Mouse (Mus musculus) heart, postnatal 0 days (tissue): ENCODE measurements around the gene Ninj1. TPM values are rescaled to one million over a fixed set of nuclear protein-coding genes. Genes with fewer than 3 reads are reported as not detected.

Experiments used
- ATAC-seq: fragments of 200-750 bp; cut with Nextera tagmentation; 2 replicates; pipeline ENCODE4 v1.8.0; 2017; ENCODE audit warnings: low read depth, moderate number of reproducible peaks, moderate library complexity; ENCODE audit not compliant: insufficient read depth
- DNase-seq: peaks from one replicate; pipeline ENCODE4 v3.0.0-alpha.2; 2016; ENCODE audit warnings: low spot score
- H3K27ac ChIP-seq: fragments of 300-500 bp; sonication (generic); 2 replicates; pipeline ENCODE4 v1.5.1; 2014; ENCODE audit warnings: low read depth, mild to moderate bottlenecking
- H3K27me3 ChIP-seq: fragments of 300-500 bp; sonication (generic); 2 replicates; pipeline ENCODE4 v1.6.1; 2014; ENCODE audit warnings: low read length, mixed read lengths; ENCODE audit not compliant: control insufficient read depth, insufficient read depth
- H3K36me3 ChIP-seq: fragments of 300-500 bp; sonication (generic); replicated peaks from 2 replicates; pipeline ENCODE4 v1.6.1; 2014; ENCODE audit warnings: low read length, mixed read lengths; ENCODE audit not compliant: control insufficient read depth, insufficient read depth
- H3K4me1 ChIP-seq: fragments of 300-500 bp; sonication (generic); 2 replicates; pipeline ENCODE4 v1.6.1; 2014; ENCODE audit warnings: antibody characterized with exemption; ENCODE audit not compliant: control insufficient read depth, insufficient read depth
- H3K4me2 ChIP-seq: fragments of 300-500 bp; sonication (generic); 2 replicates; pipeline ENCODE4 v1.6.1; 2014; ENCODE audit warnings: low read depth, mild to moderate bottlenecking, low read length, moderate library complexity
- H3K4me3 ChIP-seq: fragments of 300-500 bp; sonication (generic); 2 replicates; pipeline ENCODE4 v1.5.1; 2014; ENCODE audit warnings: low read depth, low read length
- H3K9ac ChIP-seq: fragments of 300-500 bp; sonication (generic); replicated peaks from 2 replicates; pipeline ENCODE4 v1.6.1; 2014; ENCODE audit warnings: low read depth, low read length, mixed read lengths
- H3K9me3 ChIP-seq: fragments of 300-500 bp; sonication (generic); replicated peaks from 2 replicates; pipeline ENCODE4 v1.6.1; 2016; ENCODE audit warnings: low read length; ENCODE audit not compliant: control insufficient read depth
- CTCF ChIP-seq: IDR thresholded peaks from 2 replicates; pipeline ENCODE4 v1.5.1; 2016; ENCODE audit warnings: antibody characterized with exemption, control low read depth, low read depth
- EP300 ChIP-seq: IDR thresholded peaks from 2 replicates; pipeline ENCODE4 v1.6.1; 2016; ENCODE audit warnings: antibody characterized with exemption, low read depth
- WGBS: fragments of 180-500 bp; shearing (Covaris S2); extraction: QIAGEN DNeasy Blood & Tissue Kit; methylation state at CpG from one replicate; pipeline ENCODE4 v1.1.7; 2014; 5-methylcytosine and 5-hydroxymethylcytosine counted together
- polyA plus RNA-seq: library from polyadenylated mRNA; unstranded; fragments of >200 nt; fragmentation: Nextera tagmentation; extraction: Ambion mirVana; gene quantifications from 2 replicates; pipeline ENCODE4 v1.2.1, GENCODE M21; 2015
- total RNA-seq: library from RNA; depleted of rRNA; stranded (reverse); fragments of >200 nt; gene quantifications from 2 replicates; pipeline ENCODE4 v1.2.3, GENCODE M21; 2014; ENCODE audit warnings: low replicate concordance

Gene Ninj1
- total and polyA plus RNA-seq, 2 experiments from 2014 or later = 75.3 to 97.2 TPM

GRCm38 (mm10) chr13:49162722-49163121 is 24.6 kb upstream of the Ninj1 start:
- no peak for TF ChIP-seq CTCF
- TF ChIP-seq EP300 = no peak
- ATAC-seq = no peak
- no peak overlapping the region for H3K4me3 ChIP-seq
- peak; percentile 4 for DNase-seq
- no peaks in the 10 kb centered on the region for H3K36me3 ChIP-seq
- H3K9me3 ChIP-seq = no peaks in the 10 kb centered on the region
- no peaks in the 10 kb centered on the region for H3K27me3 ChIP-seq
- no peak overlapping the region for H3K4me2 ChIP-seq
- WGBS = 45% methylated on average over 4 of the region's 4 CpGs
- no peak overlapping the region for H3K27ac ChIP-seq
- no peak overlapping the region for H3K9ac ChIP-seq
- H3K4me1 ChIP-seq = no peaks in the 10 kb centered on the region

- ATAC-seq = no peak
Observed at GRCm38 (mm10) chr13:49163645-49164044, 23.6 kb upstream of the Ninj1 start.

GRCm38 (mm10) chr13:49167081-49167480 is 20.2 kb upstream of the Ninj1 start:
- Histone ChIP-seq H3K9ac (no peak overlapping the region), H3K9me3 (no peaks in the 10 kb centered on the region), H3K4me1 (no peaks in the 10 kb centered on the region), H3K27me3 (no peaks in the 10 kb centered on the region), H3K4me3 (no peak overlapping the region), H3K4me2 (no peak overlapping the region), H3K27ac (no peak overlapping the region), H3K36me3 (no peaks in the 10 kb centered on the region)
- WGBS = 66% methylated on average over 9 of the region's 9 CpGs
- no peak for ATAC-seq
- TF ChIP-seq CTCF = no peak
- no peak for TF ChIP-seq EP300
- peak; percentile 1 for DNase-seq

More at GRCm38 (mm10) chr13:49163645-49164044, 23.6 kb upstream of the Ninj1 start:
- no peak for TF ChIP-seq CTCF
- no peak for TF ChIP-seq EP300
- no peaks in the 10 kb centered on the region for H3K4me1 ChIP-seq
- H3K4me2 ChIP-seq = no peak overlapping the region
- DNase-seq = no peak
- H3K27ac ChIP-seq = no peak overlapping the region
- H3K36me3 ChIP-seq = no peaks in the 10 kb centered on the region
- H3K4me3 ChIP-seq = no peak overlapping the region
- H3K27me3 ChIP-seq = no peaks in the 10 kb centered on the region
- H3K9ac ChIP-seq = no peak overlapping the region
- WGBS = 33% methylated on average over 7 of the region's 7 CpGs
- no peaks in the 10 kb centered on the region for H3K9me3 ChIP-seq

- no peaks in the 10 kb centered on the region for H3K9me3 ChIP-seq
- H3K36me3 ChIP-seq = no peaks in the 10 kb centered on the region
- no peaks in the 10 kb centered on the region for H3K4me1 ChIP-seq
- peak; percentile 80 for ATAC-seq
- H3K27me3 ChIP-seq = no peaks in the 10 kb centered on the region
- H3K4me2 ChIP-seq = no peak overlapping the region
- peak; percentile 86 for DNase-seq
- TF ChIP-seq CTCF (peak; percentile 99), EP300 (no peak)
- no peak overlapping the region for H3K9ac ChIP-seq
- no peak overlapping the region for H3K27ac ChIP-seq
- no peak overlapping the region for H3K4me3 ChIP-seq
- WGBS = 18% methylated on average over 17 of the region's 17 CpGs
Observed at GRCm38 (mm10) chr13:49169448-49170207, 17.7 kb upstream of the Ninj1 start.

- WGBS = 89% methylated on average over 11 of the region's 11 CpGs
- Histone ChIP-seq H3K9me3 (no peaks in the 10 kb centered on the region), H3K4me1 (no peaks in the 10 kb centered on the region), H3K36me3 (no peaks in the 10 kb centered on the region), H3K4me3 (no peak overlapping the region), H3K27ac (no peak overlapping the region), H3K4me2 (no peak overlapping the region), H3K27me3 (no peaks in the 10 kb centered on the region), H3K9ac (no peak overlapping the region)
- ATAC-seq = no peak
- DNase-seq = no peak
- TF ChIP-seq CTCF (no peak), EP300 (no peak)
Observed at GRCm38 (mm10) chr13:49170623-49171022, 16.7 kb upstream of the Ninj1 start.

GRCm38 (mm10) chr13:49171729-49172128 is 15.6 kb upstream of the Ninj1 start:
- Histone ChIP-seq H3K9me3 (no peaks in the 10 kb centered on the region), H3K9ac (no peak overlapping the region), H3K4me2 (no peak overlapping the region), H3K27ac (no peak overlapping the region), H3K4me1 (no peaks in the 10 kb centered on the region), H3K4me3 (no peak overlapping the region), H3K27me3 (no peaks in the 10 kb centered on the region), H3K36me3 (no peaks in the 10 kb centered on the region)
- DNase-seq (no peak), ATAC-seq (no peak)
- TF ChIP-seq CTCF = no peak
- TF ChIP-seq EP300 = no peak
- WGBS = 55% methylated on average over 1 of the region's 1 CpGs
